Mouse (Mus musculus) left cerebral cortex, postnatal 14 days (tissue): ENCODE results near the gene Znrf1. TPM values are rescaled to one million over a fixed set of nuclear protein-coding genes. Genes with fewer than 3 reads are reported as not detected.

Experiments
- DNase-seq, 2 experiments: peaks; one replicate each; pipeline ENCODE4 v3.0.0; 2021 to 2022; ENCODE audit warnings: low spot score in 2 of 2, mixed read lengths in 1 of 2
- intact Hi-C: fragments of 180-260 bp; cut with DNase I; formaldehyde crosslinking; loops from one replicate; pipeline ENCODE4 v1.15.1; 2025
- total RNA-seq, 2 experiments: library from RNA; stranded (reverse); gene quantifications; 2 replicates each; pipeline ENCODE4 v1.2.3; 2021

Znrf1 gene
- total RNA-seq, 2 experiments from 2014 or later, result 157 to 170 TPM

DNA sequence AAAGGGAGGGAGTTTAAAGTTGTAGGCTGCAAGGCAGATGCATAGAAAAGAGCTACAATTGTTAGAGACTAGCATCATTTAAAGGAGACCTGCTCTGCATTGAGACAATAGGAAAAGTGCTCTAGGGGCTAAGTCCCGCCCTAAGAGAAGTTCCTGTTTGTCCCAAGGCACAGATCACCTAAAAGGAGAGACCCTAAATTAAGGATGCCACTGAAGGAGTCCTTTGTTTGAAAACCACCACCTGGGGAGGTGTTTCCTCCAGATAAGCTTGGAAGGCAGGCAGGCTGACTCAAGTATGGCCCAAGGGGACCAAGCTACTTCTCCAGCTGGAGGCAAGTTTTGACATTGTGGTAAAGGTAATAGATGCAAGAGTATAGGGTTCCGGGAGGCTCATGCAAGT, 112.9 kb downstream of the Znrf1 start:
- intact Hi-C loops, result no loop called here
- no peak for DNase-seq

DNA sequence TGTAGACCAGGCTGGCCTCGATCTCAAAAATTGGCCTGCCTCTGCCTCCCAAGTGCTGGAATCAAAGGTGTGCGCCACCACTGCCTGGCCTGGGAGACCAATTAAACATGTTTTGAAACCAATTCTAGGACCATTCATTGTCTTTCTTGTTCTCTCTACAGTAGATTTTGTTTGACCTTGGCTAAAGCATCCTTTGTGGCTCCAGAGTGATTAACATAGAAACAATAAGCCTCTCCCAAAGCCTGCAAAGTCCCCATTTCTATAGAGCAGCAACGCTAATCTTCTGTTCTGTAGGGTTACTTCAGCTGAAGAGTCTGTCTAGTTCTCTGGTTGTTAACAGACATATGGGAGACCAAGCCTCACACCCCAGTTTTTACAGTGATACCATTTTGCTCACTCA, 114.8 kb downstream of the Znrf1 start:
- DNase-seq, result no peak
- intact Hi-C loops, result no loop called here

DNA sequence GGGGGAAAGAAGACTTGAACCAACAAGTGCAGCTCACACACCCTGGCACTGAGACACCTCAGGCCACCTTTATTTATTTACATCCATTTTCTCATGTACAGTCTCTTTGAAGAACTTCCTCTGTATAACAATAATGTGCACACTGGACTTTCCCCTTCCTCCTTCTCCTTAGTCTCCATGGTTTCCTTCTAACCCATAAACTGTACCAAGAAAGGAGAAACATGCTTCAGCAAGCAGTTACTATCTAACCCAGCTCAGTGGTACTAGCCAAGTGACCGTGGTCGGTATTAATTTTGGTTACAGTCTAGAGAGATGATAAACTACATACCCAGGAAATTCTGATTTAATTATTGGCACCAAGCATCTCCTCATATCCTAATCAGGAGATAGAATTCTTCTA, 117.6 kb downstream of the Znrf1 start:
- no peak for DNase-seq
- intact Hi-C loops, result no loop called here

DNA sequence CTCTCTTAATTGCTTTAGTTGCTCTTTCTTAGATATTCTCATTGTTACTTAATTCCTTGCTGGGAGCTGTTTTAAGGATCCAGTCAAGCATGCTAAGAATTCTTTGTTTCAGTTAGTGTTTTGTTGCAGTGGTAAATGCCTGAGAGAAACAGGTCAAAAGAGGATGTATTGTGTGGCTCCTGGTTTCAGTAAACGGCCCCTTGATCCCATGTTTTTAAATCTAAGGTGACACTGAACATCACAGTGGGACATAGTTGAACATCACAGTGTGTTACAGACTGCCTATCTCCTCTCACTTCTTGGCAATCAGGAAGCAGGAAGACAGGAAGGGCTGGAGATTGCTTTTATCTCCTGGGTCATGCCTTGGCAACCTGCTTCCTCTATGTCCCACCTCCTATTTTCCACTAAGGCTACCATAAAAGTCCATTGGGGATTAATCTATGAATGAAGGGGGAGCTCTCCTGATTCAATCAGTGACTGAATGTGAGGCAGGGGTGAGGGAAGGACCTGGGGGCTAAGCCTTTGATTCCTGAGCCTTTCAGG, 121.5 kb downstream of the Znrf1 start:
- intact Hi-C loops, result no loop called here
- DNase-seq, result no peak

DNA sequence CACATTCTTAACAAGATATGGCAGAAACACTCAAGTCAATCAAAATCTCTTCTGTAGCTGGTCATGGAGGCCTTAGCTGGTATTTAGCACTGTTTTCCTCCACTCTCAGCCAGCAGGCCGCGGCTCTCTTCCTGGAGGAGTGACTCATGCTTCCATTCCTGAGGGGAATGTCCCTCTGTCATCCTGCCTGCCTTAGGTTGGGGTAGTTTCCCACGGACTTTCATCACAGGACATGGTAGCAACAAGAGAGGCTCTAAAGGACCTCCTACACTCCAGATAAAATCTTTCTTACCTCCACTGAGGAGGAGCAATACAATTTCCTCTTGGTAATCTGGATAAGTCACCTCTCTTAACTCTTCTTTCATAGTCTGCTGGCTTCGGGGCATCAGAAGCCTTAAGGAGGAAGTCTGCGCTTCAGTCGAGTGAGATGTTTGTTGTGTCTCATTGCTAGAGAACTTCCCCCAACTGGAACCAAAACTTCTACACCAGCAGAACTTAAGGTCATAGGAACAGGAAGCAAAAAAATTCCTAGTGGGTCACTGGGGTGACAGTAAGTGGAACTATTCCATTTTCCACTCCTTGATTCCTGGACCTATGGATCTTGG, 123.0 kb downstream of the Znrf1 start:
- DNase-seq, result no peak
- intact Hi-C loops, result no loop called here

DNA sequence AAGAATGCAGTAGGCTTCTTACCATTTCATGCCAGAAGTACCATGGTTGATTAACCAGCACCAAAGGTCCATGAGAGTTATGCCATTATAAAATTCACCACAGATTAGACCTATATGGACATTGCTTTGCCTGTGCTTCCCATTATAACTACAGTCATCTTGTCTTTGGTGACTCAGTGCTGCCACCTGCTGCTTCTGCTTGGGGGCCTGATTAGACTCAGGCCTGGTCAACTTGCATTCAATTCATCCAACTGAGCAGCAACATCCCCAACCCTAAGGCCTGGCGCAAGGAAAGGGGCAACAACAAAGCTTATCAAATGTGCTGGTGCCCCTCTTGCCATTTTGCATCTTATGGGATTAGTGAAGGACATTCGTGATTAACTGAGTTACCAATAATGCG, 126.6 kb downstream of the Znrf1 start:
- peak; percentile 71 to 79 for DNase-seq
- intact Hi-C loops, result no loop called here

DNA sequence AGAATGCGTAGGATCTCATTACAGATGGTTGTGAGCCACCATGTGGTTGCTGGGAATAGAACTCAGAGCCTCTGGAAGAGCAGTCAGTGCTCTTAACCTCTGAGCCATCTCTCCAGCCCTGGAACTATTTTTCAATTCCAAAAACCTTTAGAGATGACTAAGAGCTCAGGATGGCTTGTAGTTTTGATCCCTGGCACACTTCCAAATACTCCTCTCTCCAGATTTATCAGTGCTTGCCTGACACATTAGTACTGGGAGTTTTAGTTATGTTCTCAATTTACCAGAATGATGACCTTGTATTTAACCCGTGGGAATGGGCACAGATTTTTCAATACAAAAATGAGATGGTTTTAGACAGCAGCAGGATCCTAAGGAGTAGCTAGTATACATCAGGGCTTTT, 130.9 kb downstream of the Znrf1 start:
- no peak for DNase-seq
- intact Hi-C loops, result no loop called here

Other genes starting within 250 kb of the Znrf1 start
- 10 to 100 TPM; 18.2 TPM for gene Rfwd3, start 235.9 kb upstream of the Znrf1 start, total RNA-seq
- gene Mlkl, start 197.9 kb upstream of the Znrf1 start, total RNA-seq, result under 1 TPM; 0.21 to 0.68 TPM
- 10 to 100 TPM; 13.0 to 20.0 TPM for gene Fa2h, start 142.3 kb upstream of the Znrf1 start, total RNA-seq
- 10 to 100 TPM; 19.4 to 20.5 TPM for gene Wdr59, start 14.0 kb upstream of the Znrf1 start, total RNA-seq
- gene Ldhd, start 94.3 kb downstream of the Znrf1 start, total RNA-seq, result 1 to 10 TPM; 3.2 to 5.4 TPM
- 10 to 100 TPM; 19.9 to 20.3 TPM for gene Zfp1, start 107.3 kb downstream of the Znrf1 start, total RNA-seq
- gene Ctrb1, start 154.9 kb downstream of the Znrf1 start, total RNA-seq, result not detected
- gene Bcar1, start 207.7 kb downstream of the Znrf1 start, total RNA-seq, result 10 to 100 TPM; 47.5 to 53.7 TPM